Mouse (Mus musculus): ENCODE measurements at regions not wholly inside any gene's neighbourhood (a gene's known extent, or its start where the extent isn't known, plus 50 kb on each side); places are given as distances from the start of the nearest gene placed in this dataset.

DNA sequence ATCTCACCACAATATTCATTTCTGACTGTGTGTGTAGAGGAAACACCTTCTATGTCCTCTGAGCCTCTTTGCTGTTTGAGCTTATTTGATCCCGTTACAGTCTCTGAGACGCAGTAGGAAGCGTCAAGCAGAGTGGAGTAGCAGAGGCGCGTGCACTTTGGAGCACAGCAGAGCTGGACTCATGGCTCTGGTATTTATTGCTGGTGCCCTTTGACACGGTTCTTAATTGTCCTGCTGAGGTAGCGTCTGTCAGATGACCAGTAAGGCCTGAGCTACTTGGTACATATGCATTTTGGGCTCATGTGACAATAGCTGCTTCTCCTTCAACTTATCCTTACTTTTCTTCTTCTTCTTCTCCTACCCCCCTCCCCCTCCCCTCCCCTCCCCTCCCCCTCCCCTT is 195.8 kb downstream of the Foxo1 start:
- Histone ChIP-seq H3K4me1 (no peaks in the 10 kb centered on the region), H3K27me3 (replicated peaks) (no peaks in the 10 kb centered on the region), H3K9ac (no peak overlapping the region), H3K27ac (no peak overlapping the region), H3K4me2 (no peak overlapping the region), H3K9me3 (no peaks in the 10 kb centered on the region), H3K36me3 (no peaks in the 10 kb centered on the region), H3K4me3 (replicated peaks) (no peak overlapping the region)
- WGBS, result 43% methylated on average over 7 of the region's 7 CpGs
- ATAC-seq (ENCODE audit: insufficient read depth, low FRiP score, low read depth), result no peak

DNA sequence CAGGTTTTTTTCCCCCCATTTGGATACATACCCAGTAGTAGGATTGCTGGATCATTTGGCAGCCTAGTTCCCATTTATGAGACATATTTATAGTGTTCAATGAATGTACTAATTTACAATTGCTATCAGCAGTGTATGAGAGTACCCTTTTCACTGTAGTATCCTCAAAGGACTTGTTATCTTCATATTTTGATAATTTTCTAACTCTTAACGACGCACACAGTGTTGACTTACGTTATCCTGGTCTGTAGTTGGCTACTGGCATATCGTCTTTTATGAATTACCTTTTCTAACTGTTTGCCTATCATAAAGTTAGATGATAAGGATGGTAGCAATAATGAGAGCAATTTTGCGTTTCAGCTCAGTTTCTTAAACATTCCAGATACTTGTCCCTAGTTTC is 186.8 kb downstream of the Foxo1 start:
- no peak overlapping the region for H3K4me2 ChIP-seq
- no peak overlapping the region for H3K4me3 ChIP-seq (replicated peaks)
- H3K36me3 ChIP-seq, result no peaks in the 10 kb centered on the region
- WGBS, result 71% methylated on average over 5 of the region's 5 CpGs
- no peaks in the 10 kb centered on the region for H3K27me3 ChIP-seq (replicated peaks)
- H3K9ac ChIP-seq, result no peak overlapping the region
- H3K27ac ChIP-seq, result no peak overlapping the region
- ATAC-seq (ENCODE audit: insufficient read depth, low FRiP score, low read depth), result no peak
- H3K4me1 ChIP-seq, result no peaks in the 10 kb centered on the region
- H3K9me3 ChIP-seq, result no peaks in the 10 kb centered on the region

DNA sequence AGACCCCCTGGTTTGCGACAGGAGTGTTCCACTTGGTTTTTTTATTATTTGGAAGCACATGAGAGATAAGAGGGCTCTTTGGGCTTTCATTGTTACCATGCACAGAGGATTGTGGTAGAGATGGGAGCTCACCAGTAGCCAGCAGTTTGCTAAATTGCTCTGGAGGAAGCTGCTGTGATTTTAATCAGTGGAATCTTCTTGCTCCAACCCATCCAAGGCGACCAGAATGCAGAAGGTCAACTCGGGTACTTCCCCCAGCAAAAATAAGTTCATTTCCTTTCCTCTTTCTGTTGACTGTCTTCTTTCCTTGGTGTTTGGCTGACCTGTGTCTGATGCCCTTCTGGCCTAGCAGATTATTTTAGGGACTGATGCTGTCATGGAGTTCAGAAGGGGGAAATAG is 184.9 kb downstream of the Foxo1 start:
- Histone ChIP-seq H3K4me1 (no peaks in the 10 kb centered on the region), H3K27ac (no peak overlapping the region), H3K36me3 (no peaks in the 10 kb centered on the region), H3K9ac (no peak overlapping the region), H3K4me2 (no peak overlapping the region), H3K27me3 (replicated peaks) (no peaks in the 10 kb centered on the region), H3K4me3 (replicated peaks) (no peak overlapping the region), H3K9me3 (no peaks in the 10 kb centered on the region)
- ATAC-seq (ENCODE audit: insufficient read depth, low FRiP score, low read depth), result no peak
- 62% methylated on average over 3 of the region's 3 CpGs for WGBS

DNA sequence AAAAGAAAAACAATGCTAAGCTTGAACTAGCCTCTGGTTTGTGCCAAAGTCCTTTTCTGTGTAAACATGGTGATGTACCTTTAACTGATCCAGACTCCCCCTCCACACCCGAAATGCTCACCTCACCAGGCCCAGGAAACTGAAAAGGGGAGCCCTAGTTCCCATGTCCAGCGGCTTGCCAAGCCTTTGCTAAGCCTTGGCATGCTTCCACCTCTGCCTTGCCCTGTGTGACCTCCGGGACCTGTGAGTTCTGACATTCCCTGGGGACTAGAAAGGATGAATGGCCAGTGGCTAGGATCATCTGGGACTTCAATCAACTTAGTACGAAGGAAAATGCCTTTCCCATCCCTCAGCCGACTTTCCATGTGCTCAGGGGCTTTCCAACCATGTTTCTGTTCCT is 184.2 kb downstream of the Foxo1 start:
- Histone ChIP-seq H3K4me3 (replicated peaks) (no peak overlapping the region), H3K9ac (no peak overlapping the region), H3K4me2 (no peak overlapping the region), H3K4me1 (no peaks in the 10 kb centered on the region), H3K36me3 (no peaks in the 10 kb centered on the region), H3K9me3 (no peaks in the 10 kb centered on the region), H3K27me3 (replicated peaks) (no peaks in the 10 kb centered on the region), H3K27ac (no peak overlapping the region)
- ATAC-seq (ENCODE audit: insufficient read depth, low FRiP score, low read depth), result no peak
- 58% methylated on average over 5 of the region's 5 CpGs for WGBS

DNA sequence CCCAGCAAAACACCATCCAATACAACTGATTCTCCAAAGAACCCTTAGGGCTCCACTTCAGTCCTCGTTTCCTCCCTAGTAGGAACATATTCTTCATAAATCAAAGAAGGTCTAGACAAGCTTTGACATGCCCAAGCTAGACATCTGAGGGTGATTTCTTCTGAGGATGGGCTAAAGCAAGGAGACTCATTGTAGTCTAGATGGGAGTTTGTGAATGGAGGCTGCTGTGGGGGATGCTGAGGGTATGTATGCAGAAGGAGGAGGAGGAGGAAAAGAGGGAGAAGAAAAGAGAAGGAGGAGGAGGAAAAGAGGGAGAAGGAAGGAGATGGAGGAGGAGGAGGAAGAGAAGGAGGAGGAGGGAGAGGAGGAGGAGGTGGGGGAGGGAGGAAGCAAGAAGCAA is 178.9 kb downstream of the Foxo1 start:
- Histone ChIP-seq H3K4me2 (no peak overlapping the region), H3K27me3 (replicated peaks) (no peaks in the 10 kb centered on the region), H3K9me3 (no peaks in the 10 kb centered on the region), H3K36me3 (no peaks in the 10 kb centered on the region), H3K4me1 (no peaks in the 10 kb centered on the region), H3K4me3 (replicated peaks) (no peak overlapping the region), H3K9ac (no peak overlapping the region), H3K27ac (no peak overlapping the region)
- WGBS, result 52% methylated on average over 1 of the region's 1 CpGs
- ATAC-seq (ENCODE audit: insufficient read depth, low FRiP score, low read depth), result no peak

DNA sequence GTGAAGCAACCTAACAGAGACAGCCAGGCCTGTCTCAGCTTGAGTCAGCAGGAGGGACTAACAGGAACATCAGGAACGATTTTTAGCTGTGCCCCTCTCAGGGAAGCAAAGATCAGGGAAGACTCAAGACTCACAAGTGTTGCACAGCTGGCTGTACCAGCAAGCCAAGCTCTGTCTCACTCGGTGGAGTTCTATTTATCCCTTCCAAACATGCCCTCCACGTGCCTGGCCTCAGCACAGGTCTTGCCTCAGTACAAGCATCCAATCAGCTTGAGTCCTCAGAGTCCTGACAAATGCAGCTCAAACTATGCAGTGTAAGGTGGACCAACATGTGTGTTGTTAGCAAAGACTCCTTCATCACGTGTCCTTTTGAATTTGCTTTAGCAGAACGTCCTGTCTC is 178.4 kb downstream of the Foxo1 start:
- H3K4me3 ChIP-seq (replicated peaks), result no peak overlapping the region
- 64% methylated on average over 5 of the region's 5 CpGs for WGBS
- H3K9me3 ChIP-seq, result no peaks in the 10 kb centered on the region
- H3K4me1 ChIP-seq, result no peaks in the 10 kb centered on the region
- no peaks in the 10 kb centered on the region for H3K36me3 ChIP-seq
- H3K27ac ChIP-seq, result no peak overlapping the region
- H3K9ac ChIP-seq, result no peak overlapping the region
- no peak overlapping the region for H3K4me2 ChIP-seq
- no peaks in the 10 kb centered on the region for H3K27me3 ChIP-seq (replicated peaks)
- no peak for ATAC-seq (ENCODE audit: insufficient read depth, low FRiP score, low read depth)

DNA sequence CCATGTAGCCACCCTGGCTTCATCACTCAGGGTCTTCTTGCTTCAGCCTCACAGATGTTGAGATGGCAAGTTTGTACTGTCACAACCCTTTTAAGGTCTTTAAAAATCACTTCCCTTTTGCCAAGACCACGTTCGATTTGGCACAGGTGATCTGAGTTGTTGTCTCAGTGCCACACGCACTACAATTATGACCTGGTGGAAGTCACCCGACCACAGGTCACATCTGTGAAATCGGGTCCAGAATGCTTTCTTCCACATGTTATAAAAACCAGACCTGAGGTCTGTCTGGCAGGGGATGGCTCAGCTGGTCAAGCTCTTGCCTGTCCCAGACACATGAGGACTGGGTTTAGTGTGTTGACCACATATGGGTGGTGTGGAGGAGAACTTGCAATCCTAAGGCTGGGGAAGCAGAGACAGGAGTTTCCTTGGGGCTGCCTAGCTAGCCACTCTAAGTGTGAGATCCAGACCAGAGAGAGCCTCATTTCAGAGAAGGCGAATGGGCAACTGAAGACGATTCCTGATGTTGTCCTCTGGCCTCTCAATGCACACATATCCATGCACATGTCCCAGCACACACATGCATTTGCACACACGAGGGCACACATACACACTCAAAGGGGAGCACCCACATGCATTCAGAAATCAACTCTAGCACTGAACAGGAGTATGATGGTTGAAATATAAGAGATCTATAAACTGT is 176.4 kb downstream of the Foxo1 start:
- no peak for ATAC-seq (ENCODE audit: insufficient read depth, low FRiP score, low read depth)
- Histone ChIP-seq H3K4me3 (replicated peaks) (no peak overlapping the region), H3K9me3 (no peaks in the 10 kb centered on the region), H3K36me3 (no peaks in the 10 kb centered on the region), H3K27me3 (replicated peaks) (no peaks in the 10 kb centered on the region), H3K9ac (no peak overlapping the region), H3K4me2 (no peak overlapping the region), H3K4me1 (no peaks in the 10 kb centered on the region), H3K27ac (no peak overlapping the region)
- 86% methylated on average over 8 of the region's 8 CpGs for WGBS

DNA sequence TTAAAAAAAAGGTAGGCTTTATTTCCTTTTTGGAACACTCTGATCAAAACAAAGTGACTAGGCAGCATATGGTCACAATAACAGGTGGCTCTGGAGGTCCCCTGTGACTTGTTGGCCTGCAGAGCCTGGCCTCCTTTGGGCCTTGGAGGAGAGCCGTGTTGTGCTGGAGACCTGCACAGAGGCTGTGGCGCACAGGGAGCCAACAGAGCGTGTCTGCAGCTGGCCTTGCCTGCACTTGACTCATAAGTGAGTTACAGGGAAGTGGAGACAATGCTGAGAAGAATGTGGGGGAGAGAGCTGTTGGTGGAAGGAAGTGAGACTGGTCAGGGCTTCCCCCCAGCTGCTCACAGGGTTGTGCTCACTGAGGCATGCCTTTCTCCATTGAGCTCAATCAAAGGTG is 175.7 kb downstream of the Foxo1 start:
- Histone ChIP-seq H3K4me1 (no peaks in the 10 kb centered on the region), H3K4me3 (replicated peaks) (no peak overlapping the region), H3K27me3 (replicated peaks) (no peaks in the 10 kb centered on the region), H3K27ac (no peak overlapping the region), H3K36me3 (no peaks in the 10 kb centered on the region), H3K9me3 (no peaks in the 10 kb centered on the region), H3K4me2 (no peak overlapping the region), H3K9ac (no peak overlapping the region)
- ATAC-seq (ENCODE audit: insufficient read depth, low FRiP score, low read depth), result no peak
- WGBS, result 59% methylated on average over 3 of the region's 3 CpGs

DNA sequence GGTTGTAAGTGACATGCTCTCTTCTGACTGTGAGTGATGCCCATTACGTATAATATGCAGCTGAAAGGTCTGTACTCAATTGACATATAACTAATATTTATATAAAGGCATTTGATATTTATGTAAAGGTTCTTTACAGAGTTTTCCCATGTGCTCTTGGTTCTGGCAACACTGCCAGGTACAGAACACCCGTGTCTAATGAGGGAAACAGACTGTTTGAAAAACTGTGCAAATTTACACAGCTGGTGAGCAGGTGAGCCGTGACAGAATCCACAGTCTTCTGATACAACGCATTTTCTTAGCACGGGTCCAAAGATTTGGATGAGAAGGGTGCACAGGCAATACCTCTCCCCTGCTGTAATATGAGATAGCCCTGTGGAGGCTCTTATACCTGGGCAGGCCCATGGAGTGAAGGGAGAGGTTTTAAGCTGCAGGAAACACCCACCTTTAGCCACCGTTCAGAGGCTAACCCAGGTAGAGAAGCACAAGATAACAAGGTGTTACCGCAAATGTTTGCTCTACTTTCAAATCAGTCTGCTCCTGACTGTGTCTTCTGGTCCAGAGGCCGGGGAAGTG is 161.0 kb downstream of the Foxo1 start:
- Histone ChIP-seq H3K4me3 (replicated peaks) (no peak overlapping the region), H3K9me3 (no peaks in the 10 kb centered on the region), H3K36me3 (no peaks in the 10 kb centered on the region), H3K27me3 (replicated peaks) (no peaks in the 10 kb centered on the region), H3K9ac (no peak overlapping the region), H3K4me1 (no peaks in the 10 kb centered on the region), H3K27ac (no peak overlapping the region), H3K4me2 (no peak overlapping the region)
- ATAC-seq (ENCODE audit: insufficient read depth, low FRiP score, low read depth), result peak; percentile 66
- WGBS, result 54% methylated on average over 8 of the region's 8 CpGs

DNA sequence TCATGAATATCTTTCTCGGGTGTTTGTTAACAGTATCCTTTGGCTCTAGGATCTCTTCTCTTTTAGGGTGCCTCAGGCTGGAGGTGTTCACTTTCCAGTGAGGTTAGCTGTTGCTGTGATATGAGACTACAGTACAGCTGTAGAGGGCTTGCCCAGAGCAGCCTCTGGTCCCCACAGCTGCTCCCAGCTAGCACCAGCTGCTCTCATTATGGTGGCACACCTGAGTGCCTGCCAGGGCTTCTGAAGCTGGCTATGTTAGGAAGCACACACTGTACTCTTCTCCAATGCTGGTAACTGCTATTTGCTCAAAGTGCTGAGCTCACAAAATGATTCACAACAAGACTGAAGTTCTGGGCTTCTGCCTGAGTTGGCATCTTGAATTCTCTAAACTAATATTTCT is 154.7 kb downstream of the Foxo1 start:
- no peak for ATAC-seq (ENCODE audit: insufficient read depth, low FRiP score, low read depth)
- H3K9me3 ChIP-seq, result no peaks in the 10 kb centered on the region
- no peaks in the 10 kb centered on the region for H3K36me3 ChIP-seq
- no peak overlapping the region for H3K9ac ChIP-seq
- WGBS, result 86% methylated on average over 1 of the region's 1 CpGs
- H3K4me2 ChIP-seq, result no peak overlapping the region
- no peak overlapping the region for H3K27ac ChIP-seq
- no peaks in the 10 kb centered on the region for H3K27me3 ChIP-seq (replicated peaks)
- no peaks in the 10 kb centered on the region for H3K4me1 ChIP-seq
- no peak overlapping the region for H3K4me3 ChIP-seq (replicated peaks)

DNA sequence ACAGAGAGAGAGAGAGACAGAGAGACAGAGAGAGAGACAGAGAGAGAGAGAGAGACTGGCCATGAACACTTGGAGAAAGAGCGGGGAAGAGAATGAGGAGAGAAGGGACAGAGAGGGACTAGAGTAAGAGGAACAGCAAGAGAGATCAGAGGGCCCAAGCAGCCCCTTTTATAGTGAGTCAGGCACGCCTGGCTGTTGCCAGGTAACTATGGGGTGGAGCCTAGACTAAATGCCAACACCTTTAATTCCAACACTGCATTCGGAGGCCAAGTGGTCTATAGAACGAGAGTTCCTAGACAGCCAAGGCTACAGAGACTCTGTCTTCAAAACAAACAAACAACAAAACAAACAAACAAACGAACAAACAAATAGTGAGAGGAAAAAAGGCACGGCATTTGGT is 148.1 kb downstream of the Foxo1 start:
- Histone ChIP-seq H3K4me2 (no peak overlapping the region), H3K36me3 (no peaks in the 10 kb centered on the region), H3K9ac (no peak overlapping the region), H3K27ac (no peak overlapping the region), H3K4me3 (replicated peaks) (no peak overlapping the region), H3K4me1 (peaks cover 16% of the 10 kb centered on the region), H3K27me3 (replicated peaks) (no peaks in the 10 kb centered on the region), H3K9me3 (no peaks in the 10 kb centered on the region)
- ATAC-seq (ENCODE audit: insufficient read depth, low FRiP score, low read depth), result no peak
- WGBS, result 54% methylated on average over 6 of the region's 6 CpGs

DNA sequence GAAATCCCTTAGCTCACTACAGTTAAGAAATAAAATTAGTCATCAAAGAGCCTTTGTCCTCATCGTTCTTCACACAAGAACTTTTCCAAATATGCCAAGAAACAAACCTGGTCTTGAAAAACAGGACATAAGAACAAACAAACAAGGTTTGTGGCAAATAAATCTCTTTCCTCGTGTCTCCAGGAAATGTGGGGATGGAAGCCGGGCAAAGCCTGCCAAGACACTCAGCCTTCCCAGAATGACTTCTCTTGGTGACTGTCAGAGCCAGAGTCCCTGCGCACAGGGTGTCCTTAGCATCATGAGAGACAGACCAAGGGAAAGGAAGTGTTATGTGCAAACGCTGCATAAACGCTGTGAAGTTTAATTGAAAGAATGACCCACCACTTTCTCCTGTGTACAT is 147.2 kb downstream of the Foxo1 start:
- H3K27ac ChIP-seq, result no peak overlapping the region; the same call in 1 of the 2 replicates
- peaks cover 16% of the 10 kb centered on the region for H3K4me1 ChIP-seq
- H3K4me2 ChIP-seq, result no peak overlapping the region
- no peak for ATAC-seq (ENCODE audit: insufficient read depth, low FRiP score, low read depth)
- H3K27me3 ChIP-seq (replicated peaks), result no peaks in the 10 kb centered on the region
- 29% methylated on average over 6 of the region's 6 CpGs for WGBS
- H3K36me3 ChIP-seq, result no peaks in the 10 kb centered on the region
- H3K9ac ChIP-seq, result no peak overlapping the region
- H3K9me3 ChIP-seq, result no peaks in the 10 kb centered on the region
- H3K4me3 ChIP-seq (replicated peaks), result no peak overlapping the region

DNA sequence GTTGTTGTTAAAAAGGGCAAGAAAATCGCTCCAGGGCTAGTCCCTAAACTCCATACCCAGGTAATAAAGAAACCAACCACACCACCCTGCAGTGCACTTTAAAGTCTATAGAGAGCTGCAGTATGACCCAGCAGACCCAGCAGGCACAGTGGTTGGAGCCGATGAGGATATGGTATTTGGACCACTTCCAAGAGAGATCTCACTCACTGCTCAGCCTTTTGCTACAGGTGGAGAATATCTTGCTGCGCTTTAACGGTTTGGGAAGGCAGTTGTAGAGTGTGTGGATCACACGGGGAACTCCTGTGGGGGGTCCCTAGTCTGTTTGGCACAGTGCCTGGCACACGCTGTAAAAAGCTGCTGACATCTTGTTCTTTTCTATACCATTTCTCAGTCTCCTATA is 145.9 kb downstream of the Foxo1 start:
- ATAC-seq (ENCODE audit: insufficient read depth, low FRiP score, low read depth), result peak; percentile 38; the same call in 1 of the 2 replicates
- Histone ChIP-seq H3K9ac (no peak overlapping the region), H3K4me1 (peaks cover 16% of the 10 kb centered on the region), H3K4me2 (no peak overlapping the region), H3K4me3 (replicated peaks) (no peak overlapping the region), H3K9me3 (no peaks in the 10 kb centered on the region), H3K36me3 (no peaks in the 10 kb centered on the region), H3K27ac (peak overlapping the region; percentile 52), H3K27me3 (replicated peaks) (no peaks in the 10 kb centered on the region)
- 28% methylated on average over 6 of the region's 6 CpGs for WGBS
